Comparison of ENCODE assay signal across 17 mouse cellular contexts in genomic region chr12:99794792-99795620, GRCm38 (mm10).
A peak's percentile ranks its signal among the peaks of the same experiment; 100 is the strongest.
DNase-seq lines count a peak whose midpoint lies in the region; ATAC-seq lines count a peak whose summit lies in the region.
"Had no signal": no experiment of that assay in that cellular context is flagged by ENCODE, and none has a peak within 500 bp of the region (broad histone marks: within the 10 kb centered on the region; RNA-seq: fewer than 3 reads in every experiment).

No protein-coding gene starts in this region.

- no peak overlapping the region for H3K27ac ChIP-seq in kidney, embryonic 16.5 days (ENCODE audit: low read length)
- H3K27ac ChIP-seq: forebrain, embryonic 12.5 days; kidney, embryonic 15.5 days had no signal

- WGBS in kidney, embryonic 16.5 days: 58% methylated on average over 7 of the region's 7 CpGs

- no peaks in the 10 kb centered on the region for H3K36me3 ChIP-seq in kidney, embryonic 16.5 days (ENCODE audit: insufficient read depth, low read length)
- H3K36me3 ChIP-seq: forebrain, embryonic 12.5 days; kidney, embryonic 15.5 days had no signal

- no peaks in the 10 kb centered on the region for H3K27me3 ChIP-seq in kidney, embryonic 16.5 days (ENCODE audit: insufficient read depth, low read length)
- H3K27me3 ChIP-seq: forebrain, embryonic 12.5 days; kidney, embryonic 15.5 days; megakaryocyte, embryonic 14.5 days had no signal

- no peak overlapping the region for H3K4me3 ChIP-seq in kidney, embryonic 16.5 days (ENCODE audit: low read length)
- H3K4me3 ChIP-seq: forebrain, embryonic 12.5 days; kidney, embryonic 15.5 days; megakaryocyte, embryonic 14.5 days had no signal

- H3K9ac ChIP-seq in kidney, embryonic 16.5 days (replicated peaks; ENCODE audit: low read length): no peak overlapping the region
- H3K9ac ChIP-seq: forebrain, embryonic 12.5 days; kidney, embryonic 15.5 days; lung, embryonic 14.5 days had no signal

- ATAC-seq in kidney, embryonic 16.5 days (ENCODE audit: low FRiP score, low TSS enrichment): no peak

- 0 out of 2 replicates have a peak, but pooled peaks cover 8% of the 10 kb centered on the region for H3K4me1 ChIP-seq in kidney, embryonic 16.5 days (ENCODE audit: insufficient read depth, low read length)

- no peaks in the 10 kb centered on the region for H3K9me3 ChIP-seq in kidney, embryonic 16.5 days (ENCODE audit: low read length)
- H3K9me3 ChIP-seq: forebrain, embryonic 12.5 days; kidney, embryonic 15.5 days had no signal

- no peak overlapping the region for H3K4me2 ChIP-seq in kidney, embryonic 16.5 days (replicated peaks; ENCODE audit: low read depth, low read length)
- H3K4me2 ChIP-seq: forebrain, embryonic 12.5 days; kidney, embryonic 15.5 days; lung, embryonic 14.5 days had no signal

- peak; percentile 56 for DNase-seq in heart, adult 11 months
- no peak for DNase-seq in heart, adult 9 months (ENCODE audit: low spot score in 2 of 2)
- DNase-seq in thymus, postnatal 25 days: peak; percentile 6
- DNase-seq in thymus, adult 18-20 months: no peak
- DNase-seq in fibroblast of lung, adult 2 months (ENCODE audit: low read depth): peak; percentile 22
- no peak for DNase-seq in urinary bladder, adult 2 months (ENCODE audit: low spot score)
- DNase-seq in c-Kit-positive CD71-positive TER-119-positive erythroid progenitor cells, embryonic 14.5 days (ENCODE audit: low spot score): no peak
- DNase-seq: adrenal gland, postnatal 36 days; cerebellum, postnatal 36 days; heart, postnatal 14 days; liver; lung, embryonic 14.5 days; right cerebral cortex, postnatal 4 days had no signal

Comparison
In these comparisons a context has a peak if more than half of its experiments do, and no peak if none do; other contexts are left out.
1. DNase-seq: peak in heart, adult 11 months (single experiment), thymus, postnatal 25 days (single experiment) and fibroblast of lung, adult 2 months (single experiment); none in heart, adult 9 months (0 of 2), thymus, adult 18-20 months (0 of 2), urinary bladder, adult 2 months (single experiment) and c-Kit-positive CD71-positive TER-119-positive erythroid progenitor cells, embryonic 14.5 days (single experiment).